Mouse (Mus musculus) G1E (cell line): Measurements from ENCODE around the gene Wfdc16. TPM values are rescaled to one million over a fixed set of nuclear protein-coding genes. Genes with fewer than 3 reads are reported as not detected.
A peak's percentile ranks its signal among the peaks of the same experiment; 100 is the strongest.
"Not testable (repeated sequence)": the region's sequence is repeated elsewhere in the genome, so short reads cannot be mapped to it uniquely, and the experiment has no call there.

Experiments used
- ATAC-seq: 2 replicates; pipeline ENCODE4 v1.8.0; 2016; ENCODE audit warnings: mild to moderate bottlenecking; ENCODE audit not compliant: insufficient number of reproducible peaks, poor library complexity, low FRiP score, severe bottlenecking; ENCODE audit errors: extremely low read depth
- DNase-seq: peaks from one replicate; pipeline ENCODE4 v3.0.0; 2012; ENCODE audit warnings: low spot score
- H3K27me3 ChIP-seq: 2 replicates; pipeline ENCODE4 v1.6.1; 2012; ENCODE audit warnings: mild to moderate bottlenecking, low read length, inconsistent platforms; ENCODE audit not compliant: insufficient read depth
- H3K36me3 ChIP-seq: replicated peaks from 2 replicates; pipeline ENCODE3; 2012; ENCODE audit warnings: mild to moderate bottlenecking, inconsistent platforms
- H3K4me1 ChIP-seq: 2 replicates; pipeline ENCODE4 v1.6.1; 2012; ENCODE audit warnings: low read depth, low read length, inconsistent platforms, mixed read lengths; ENCODE audit not compliant: insufficient read depth
- H3K4me3 ChIP-seq: 2 replicates; pipeline ENCODE4 v1.5.1; 2012; ENCODE audit warnings: low read depth, mild to moderate bottlenecking, inconsistent platforms, low read length, moderate library complexity, mixed read lengths
- H3K9me3 ChIP-seq: replicated peaks from 2 replicates; pipeline ENCODE4 v1.6.1; 2012; ENCODE audit warnings: inconsistent platforms
- CTCF ChIP-seq: IDR thresholded peaks from 2 replicates; pipeline ENCODE4 v1.5.1; 2012; ENCODE audit warnings: low read depth, low read length, inconsistent platforms, mixed read lengths
- GATA1 ChIP-seq: IDR thresholded peaks from 2 replicates; pipeline ENCODE4 v1.6.1; 2012; ENCODE audit warnings: borderline replicate concordance, low read length, inconsistent platforms, mixed read lengths
- GATA2 ChIP-seq: IDR thresholded peaks from 2 replicates; pipeline ENCODE4 v1.6.1; 2012; ENCODE audit warnings: low read depth, low read length, inconsistent platforms, borderline replicate concordance
- POLR2AphosphoS5 ChIP-seq: IDR thresholded peaks from 2 replicates; pipeline ENCODE4 v1.6.1; 2012; ENCODE audit warnings: low read depth, low read length, inconsistent platforms; ENCODE audit not compliant: insufficient replicate concordance
- TAL1 ChIP-seq: conservative IDR thresholded peaks from 2 replicates; pipeline ENCODE4 v1.6.1; 2012; ENCODE audit warnings: low read depth, low read length, inconsistent platforms, mixed read lengths
- polyA plus RNA-seq: library from polyadenylated mRNA; stranded (reverse); fragments of >175 nt; gene quantifications from 2 replicates; pipeline ENCODE4 v1.2.3, GENCODE M21; 2012
- total RNA-seq, 2 experiments: library from RNA; stranded (forward) in 1 of 2; stranded (reverse) in 1 of 2; fragments of 200-1000 nt in 1 of 2; fragments of >200 nt in 1 of 2; fragmentation: Nextera tagmentation in 1 of 2; gene quantifications; 2 replicates each; pipeline ENCODE4 v1.2.3; 2014 to 2017

Wfdc16 gene
- total and polyA plus RNA-seq, 3 experiments = not detected

- ATAC-seq (no peak), DNase-seq (no peak)
- no peak overlapping the region for H3K4me3 ChIP-seq
- H3K9me3 ChIP-seq = no peaks in the 10 kb centered on the region
- peaks cover 8% of the 10 kb centered on the region for H3K4me1 ChIP-seq
- no peak for TF ChIP-seq GATA2
- H3K36me3 ChIP-seq = no peaks in the 10 kb centered on the region
- H3K27me3 ChIP-seq = peaks cover 4% of the 10 kb centered on the region; the same call in 1 of the 2 replicates
These were observed 3.5 kb upstream of the Wfdc16 start for GRCm38 (mm10) chr2:164641881-164642673.

GRCm38 (mm10) chr2:164641129-164641528 is 2.5 kb upstream of the Wfdc16 start:
- no peak overlapping the region for H3K4me3 ChIP-seq
- DNase-seq (peak; percentile 14), ATAC-seq (peak; percentile 87)
- peaks cover 8% of the 10 kb centered on the region for H3K4me1 ChIP-seq
- H3K27me3 ChIP-seq = peaks cover 4% of the 10 kb centered on the region; the same call in 1 of the 2 replicates
- no peak for TF ChIP-seq POLR2AphosphoS5
- no peak for TF ChIP-seq TAL1
- no peak for TF ChIP-seq CTCF
- TF ChIP-seq GATA2 = no peak
- TF ChIP-seq GATA1 = no peak
- H3K36me3 ChIP-seq = no peaks in the 10 kb centered on the region
- H3K9me3 ChIP-seq = no peaks in the 10 kb centered on the region

GRCm38 (mm10) chr2:164635266-164635665 is 3.3 kb downstream of the Wfdc16 start:
- no peak for DNase-seq
- Histone ChIP-seq H3K36me3 (no peaks in the 10 kb centered on the region), H3K27me3 (0 out of 2 replicates have a peak, but pooled peaks cover 2% of the 10 kb centered on the region), H3K9me3 (no peaks in the 10 kb centered on the region), H3K4me1 (no peaks in the 10 kb centered on the region), H3K4me3 (no peak overlapping the region)
- TF ChIP-seq POLR2AphosphoS5 (no peak), CTCF (peak; percentile 5; the same call in 1 of the 2 replicates)
- no peak for ATAC-seq

DNA sequence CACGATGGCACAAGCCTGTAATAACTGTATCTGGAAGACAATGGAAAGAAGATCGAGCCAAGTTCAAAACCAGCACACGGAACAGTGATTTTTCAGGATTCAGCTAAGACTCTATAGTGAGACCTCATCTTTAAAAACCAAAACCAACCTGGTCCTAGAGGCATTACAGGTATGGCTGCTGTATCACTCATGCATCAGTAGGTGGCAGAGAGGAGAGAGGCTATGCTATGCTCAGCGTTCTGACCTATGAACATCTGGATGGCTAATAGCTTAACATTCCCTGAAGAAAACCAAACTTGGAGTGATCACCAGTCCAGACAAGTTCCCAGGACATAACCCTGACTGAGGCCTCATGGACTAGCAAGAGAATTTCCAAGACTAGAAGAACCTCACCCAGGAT is 16.8 kb downstream of the Wfdc16 start:
- Histone ChIP-seq H3K4me1 (no peaks in the 10 kb centered on the region), H3K9me3 (no peaks in the 10 kb centered on the region), H3K4me3 (no peak overlapping the region), H3K27me3 (no peaks in the 10 kb centered on the region; the same call in 1 of the 2 replicates), H3K36me3 (no peaks in the 10 kb centered on the region)
- ATAC-seq (no peak), DNase-seq (no peak)
- TF ChIP-seq CTCF = no peak
- no peak for TF ChIP-seq POLR2AphosphoS5
- TF ChIP-seq GATA2 = no peak
- TF ChIP-seq TAL1 = no peak
- no peak for TF ChIP-seq GATA1

GRCm38 (mm10) chr2:164619050-164619449 is 19.5 kb downstream of the Wfdc16 start:
- no peak for DNase-seq
- Histone ChIP-seq H3K4me1 (no peaks in the 10 kb centered on the region), H3K4me3 (no peak overlapping the region), H3K9me3 (no peaks in the 10 kb centered on the region), H3K27me3 (no peaks in the 10 kb centered on the region; the same call in 1 of the 2 replicates), H3K36me3 (no peaks in the 10 kb centered on the region)
- TF ChIP-seq CTCF (no peak), TAL1 (no peak), GATA1 (no peak), POLR2AphosphoS5 (no peak), GATA2 (no peak)
- ATAC-seq = no peak

DNA sequence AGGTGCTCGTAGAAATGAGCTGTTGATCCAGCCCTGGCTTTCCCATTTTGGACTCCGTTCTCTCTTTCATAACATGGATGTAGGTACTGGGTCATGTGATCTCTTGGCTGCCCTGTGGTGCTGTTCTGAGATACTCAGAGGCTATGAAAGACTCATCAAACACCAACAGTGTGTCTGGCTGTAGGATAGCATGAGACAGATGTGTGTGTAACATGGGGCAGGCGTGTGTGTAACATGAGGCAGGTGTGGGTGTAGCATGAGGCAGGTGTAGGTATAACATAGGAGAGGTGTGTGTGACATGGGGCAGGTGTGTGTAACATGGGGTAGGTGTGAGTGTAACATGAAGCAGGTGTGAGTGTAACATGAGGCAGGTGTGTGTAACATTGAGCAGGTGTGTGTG is 23.2 kb downstream of the Wfdc16 start:
- H3K9me3 ChIP-seq = no peaks in the 10 kb centered on the region
- H3K4me3 ChIP-seq = no peak overlapping the region
- ATAC-seq = no peak
- TF ChIP-seq CTCF (no peak), TAL1 (no peak), GATA1 (no peak), GATA2 (no peak), POLR2AphosphoS5 (no peak)
- H3K27me3 ChIP-seq = no peaks in the 10 kb centered on the region; the same call in 1 of the 2 replicates
- no peaks in the 10 kb centered on the region for H3K4me1 ChIP-seq
- H3K36me3 ChIP-seq = no peaks in the 10 kb centered on the region
- no peak for DNase-seq

DNA sequence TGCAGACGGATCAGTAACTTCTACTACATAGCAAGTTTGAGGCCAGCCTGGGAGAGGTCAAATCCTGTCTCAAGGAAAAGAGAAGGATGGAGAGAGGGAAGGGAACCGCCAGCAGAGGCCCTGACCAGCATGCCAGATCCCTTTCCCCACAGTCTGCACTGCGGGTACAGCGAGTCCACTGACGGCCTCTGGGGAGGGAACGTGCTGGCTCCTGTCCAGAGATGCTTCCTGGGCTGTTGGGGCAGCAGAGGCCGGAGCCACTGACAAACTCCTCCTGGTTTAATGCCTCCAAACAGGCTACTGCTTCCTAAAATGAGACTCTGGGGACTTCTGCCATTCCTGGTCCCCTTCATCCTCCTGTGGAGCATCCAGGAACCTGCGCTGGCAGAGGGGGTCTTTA is 25.1 kb downstream of the Wfdc16 start, which contains the start of the genes Wfdc6b and Wfdc8:
Gene Wfdc6b (plus strand): TSS at position 52 of the 400 bp plus-strand sequence.
Gene Wfdc8 (minus strand): TSS at position 156 of the 400 bp plus-strand sequence.
- not testable (repeated sequence) for ATAC-seq, H3K27me3 ChIP-seq, DNase-seq, H3K36me3 ChIP-seq, H3K4me3 ChIP-seq, H3K9me3 ChIP-seq, H3K4me1 ChIP-seq
